Mouse (Mus musculus): ENCODE measurements at regions not wholly inside any gene's neighbourhood (a gene's known extent, or its start where the extent isn't known, plus 50 kb on each side); places are given as distances from the start of the nearest gene placed in this dataset.

GRCm38 (mm10) chr6:98514826-98515225, 172.3 kb upstream of the Gm765 start:
- ATAC-seq (replicated peaks; ENCODE audit: insufficient number of reproducible peaks, low FRiP score, low TSS enrichment, poor library complexity, severe bottlenecking) = no peak

DNA sequence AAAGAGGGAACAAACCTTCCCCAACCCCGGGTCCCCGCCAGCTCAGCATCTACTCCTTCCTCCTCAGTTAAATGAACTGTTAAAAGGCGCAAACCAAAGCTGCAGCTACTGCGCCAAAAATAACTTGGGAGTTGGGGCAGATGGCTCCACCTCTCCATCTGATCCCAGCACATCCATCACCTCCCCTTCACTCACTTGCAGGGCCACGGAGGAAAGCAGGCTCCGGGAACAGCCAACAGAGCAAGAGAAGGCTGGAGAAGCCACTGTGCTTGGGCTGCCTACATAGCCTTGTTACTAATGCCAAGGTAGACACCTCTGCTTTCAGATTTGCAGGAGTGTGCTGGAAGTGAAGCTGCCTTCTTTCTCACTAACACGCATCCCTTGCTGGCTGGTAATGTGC, 171.8 kb upstream of the Gm765 start:
- no peak for ATAC-seq (replicated peaks; ENCODE audit: insufficient number of reproducible peaks, low FRiP score, low TSS enrichment, poor library complexity, severe bottlenecking)

- no peak for ATAC-seq (replicated peaks; ENCODE audit: insufficient number of reproducible peaks, low FRiP score, low TSS enrichment, poor library complexity, severe bottlenecking)
Observed at GRCm38 (mm10) chr6:98513217-98513616, 170.7 kb upstream of the Gm765 start.

GRCm38 (mm10) chr6:98502726-98503125, 160.2 kb upstream of the Gm765 start:
- no peak for ATAC-seq (replicated peaks; ENCODE audit: insufficient number of reproducible peaks, low FRiP score, low TSS enrichment, poor library complexity, severe bottlenecking)

DNA sequence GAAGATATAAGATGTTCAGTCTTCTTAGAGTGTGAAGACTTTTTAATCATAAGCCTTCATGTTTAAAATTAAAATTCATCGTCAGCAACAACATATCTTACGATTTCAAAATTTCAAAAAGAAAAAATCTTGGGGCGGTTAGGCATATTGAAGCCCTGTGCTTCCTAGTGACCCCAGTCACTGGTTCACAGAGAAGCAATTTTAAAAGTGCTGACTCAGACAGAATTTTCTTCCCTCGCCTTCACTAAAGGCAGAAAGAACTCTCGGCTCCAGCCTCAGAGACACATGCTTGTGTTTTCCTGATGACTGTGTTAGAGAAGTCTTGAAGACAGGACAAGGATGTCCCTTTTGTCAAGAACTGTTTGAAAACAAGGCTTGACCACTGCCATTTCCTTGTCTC, 157.2 kb upstream of the Gm765 start:
- ATAC-seq (replicated peaks; ENCODE audit: insufficient number of reproducible peaks, low FRiP score, low TSS enrichment, poor library complexity, severe bottlenecking) = no peak

DNA sequence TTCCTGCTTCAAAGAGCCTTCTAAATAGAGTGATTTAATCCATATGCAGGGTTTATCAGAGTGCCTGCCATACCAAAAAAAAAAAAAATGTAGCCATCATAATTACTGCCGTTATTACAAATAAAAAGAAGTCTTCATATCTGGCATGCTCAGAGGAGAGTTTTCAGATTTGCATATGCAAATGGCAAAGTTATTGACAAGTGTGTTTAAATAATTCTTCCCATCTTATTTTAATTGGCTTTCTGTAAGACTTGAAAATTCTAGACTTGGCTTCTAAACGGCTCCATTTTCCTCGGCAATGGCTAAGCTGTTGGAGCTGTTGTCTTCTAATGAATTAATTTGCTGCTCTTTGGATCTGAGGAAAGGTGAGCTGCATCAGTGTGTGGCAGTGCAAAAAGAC, 144.1 kb upstream of the Gm765 start:
- ATAC-seq (replicated peaks; ENCODE audit: insufficient number of reproducible peaks, low FRiP score, low TSS enrichment, poor library complexity, severe bottlenecking) = no peak

DNA sequence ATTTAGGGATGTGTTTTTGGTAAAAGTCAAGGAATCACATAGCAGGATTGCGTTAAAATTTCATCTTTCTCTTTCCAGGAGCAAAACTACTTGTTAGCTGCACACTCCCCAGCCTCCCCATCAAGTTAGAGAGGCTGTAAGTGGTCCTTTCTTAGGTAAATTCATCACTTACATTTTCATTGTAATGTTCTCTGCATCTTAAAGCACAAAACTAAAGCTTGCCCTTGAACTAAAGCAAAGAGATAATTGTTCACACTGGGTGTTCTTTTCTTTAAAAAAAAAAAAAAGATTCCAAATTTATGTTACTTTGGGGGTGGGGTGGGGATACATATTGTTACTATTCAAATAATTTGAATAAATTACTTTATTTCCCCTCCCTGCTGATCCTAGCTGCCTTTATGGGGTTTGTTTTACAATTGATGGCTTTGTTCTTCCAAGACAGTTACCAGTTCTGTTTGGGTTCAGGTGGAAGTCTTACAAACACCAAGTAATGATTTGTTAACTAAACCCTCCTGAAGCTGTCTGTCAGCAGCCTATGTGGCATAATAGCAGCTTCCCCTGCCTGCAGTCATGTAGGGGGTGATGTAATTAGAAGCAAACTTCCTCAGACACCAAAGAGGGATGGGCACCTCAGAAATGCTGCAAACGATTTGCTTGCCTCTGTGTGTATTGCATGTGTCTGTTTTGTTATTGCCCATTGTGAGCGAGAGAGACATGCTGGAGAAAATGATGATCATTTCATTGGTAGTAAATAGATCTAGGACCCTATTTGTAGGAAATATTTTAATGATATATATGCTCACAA, 141.0 kb upstream of the Gm765 start:
- no peak for ATAC-seq (replicated peaks; ENCODE audit: insufficient number of reproducible peaks, low FRiP score, low TSS enrichment, poor library complexity, severe bottlenecking)

- ATAC-seq (replicated peaks; ENCODE audit: insufficient number of reproducible peaks, low FRiP score, low TSS enrichment, poor library complexity, severe bottlenecking) = no peak
Observed at GRCm38 (mm10) chr6:98482319-98482718, 139.8 kb upstream of the Gm765 start.

DNA sequence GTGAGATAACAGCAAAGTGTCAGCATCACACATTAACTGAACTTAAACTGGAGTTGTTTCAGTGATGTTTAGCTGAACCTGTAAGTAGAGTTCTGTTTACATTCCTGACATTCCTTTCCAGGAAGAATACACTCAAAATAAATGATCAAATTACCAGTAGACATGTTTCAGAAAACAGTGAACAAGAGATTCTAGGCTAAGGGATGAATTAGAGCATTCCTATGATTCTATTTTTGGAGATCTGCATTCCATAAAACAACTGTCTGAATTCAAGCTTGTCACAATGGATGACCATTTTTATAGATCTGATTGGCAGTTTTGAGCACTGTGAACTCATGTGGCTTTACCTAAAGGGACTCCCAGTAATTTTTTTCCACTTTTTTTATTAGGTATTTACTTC, 125.0 kb upstream of the Gm765 start:
- ATAC-seq (replicated peaks; ENCODE audit: insufficient number of reproducible peaks, low FRiP score, low TSS enrichment, poor library complexity, severe bottlenecking) = no peak

DNA sequence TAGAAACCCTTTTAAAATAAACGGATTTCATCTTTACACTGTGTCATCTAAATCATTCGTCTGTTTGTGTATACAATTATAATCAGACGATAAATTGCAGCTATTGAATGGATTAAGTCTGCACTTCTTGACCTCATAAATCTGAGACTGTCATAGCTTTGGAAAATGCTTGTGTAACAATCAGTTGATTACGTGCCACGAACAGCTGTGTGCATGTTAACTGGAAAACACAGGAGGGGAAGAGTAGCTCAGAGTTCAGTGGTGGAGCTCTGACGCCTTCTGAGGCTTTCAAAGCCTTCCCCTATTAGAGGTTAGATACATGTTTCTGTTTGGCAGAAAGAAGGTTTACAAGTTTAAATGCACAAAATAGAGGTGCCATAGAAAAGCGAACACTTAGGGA, 109.7 kb upstream of the Gm765 start:
- no peak for ATAC-seq (replicated peaks; ENCODE audit: insufficient number of reproducible peaks, low FRiP score, low TSS enrichment, poor library complexity, severe bottlenecking)

- no peak for ATAC-seq (replicated peaks; ENCODE audit: insufficient number of reproducible peaks, low FRiP score, low TSS enrichment, poor library complexity, severe bottlenecking)
Observed at GRCm38 (mm10) chr6:98435676-98436075, 93.1 kb upstream of the Gm765 start.

DNA sequence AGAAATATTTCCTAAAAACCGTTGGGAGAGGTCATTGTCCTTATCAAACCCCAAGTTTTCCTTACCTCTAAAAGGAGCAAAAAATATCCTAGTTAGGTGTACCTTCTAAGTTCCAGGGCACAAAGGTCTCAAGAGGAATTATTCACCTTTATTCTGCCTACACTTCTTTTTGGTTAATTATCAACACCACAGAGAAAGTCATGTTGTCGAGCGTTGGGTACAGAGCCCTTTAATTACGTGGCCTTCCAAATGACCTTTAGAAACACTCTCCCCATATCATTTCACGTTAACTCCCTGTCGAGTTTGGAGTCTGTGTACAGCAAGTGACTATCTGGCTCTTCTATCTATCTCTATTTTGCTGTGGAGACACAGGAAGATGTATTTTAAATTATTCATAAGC, 90.7 kb upstream of the Gm765 start:
- no peak for ATAC-seq (replicated peaks; ENCODE audit: insufficient number of reproducible peaks, low FRiP score, low TSS enrichment, poor library complexity, severe bottlenecking)

DNA sequence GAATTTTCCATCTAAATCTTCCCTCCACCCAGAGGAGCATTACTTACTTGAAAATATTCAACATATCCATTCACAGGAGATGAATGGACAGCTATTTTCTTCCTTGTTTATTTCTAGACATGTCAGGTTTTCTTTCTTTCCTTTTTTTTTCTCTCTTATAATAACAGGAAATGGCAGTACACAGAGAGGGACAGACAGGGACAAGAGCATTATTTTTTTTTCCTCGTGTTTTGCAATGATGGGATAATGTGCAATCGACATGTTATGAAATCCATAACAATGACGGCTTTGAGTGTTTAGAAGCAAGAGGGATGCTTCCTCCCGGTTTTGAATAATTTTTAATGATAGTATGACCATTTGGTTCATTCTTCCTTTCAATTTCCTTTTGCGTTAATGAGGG, 86.6 kb upstream of the Gm765 start:
- no peak for ATAC-seq (replicated peaks; ENCODE audit: insufficient number of reproducible peaks, low FRiP score, low TSS enrichment, poor library complexity, severe bottlenecking)

DNA sequence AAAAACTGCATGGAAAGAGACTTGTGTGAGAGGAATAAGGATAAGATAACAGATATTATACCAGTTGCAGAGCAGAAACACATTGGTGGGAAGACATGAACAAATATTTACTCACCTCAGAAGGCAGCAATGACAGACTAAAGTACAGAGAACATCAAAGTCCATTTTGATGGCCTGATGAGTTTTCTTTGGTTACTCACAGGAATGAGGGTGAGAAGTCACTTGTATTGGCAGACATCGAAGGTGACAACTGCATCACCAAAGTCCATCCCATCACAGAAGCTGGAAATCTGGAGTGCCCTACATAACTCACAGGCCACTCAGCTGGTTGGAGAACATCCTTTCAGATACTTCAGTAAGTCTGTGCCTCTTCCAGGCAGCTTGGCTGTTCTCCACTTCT, 60.1 kb upstream of the Gm765 start:
- no peak for ATAC-seq (replicated peaks; ENCODE audit: insufficient number of reproducible peaks, low FRiP score, low TSS enrichment, poor library complexity, severe bottlenecking)

DNA sequence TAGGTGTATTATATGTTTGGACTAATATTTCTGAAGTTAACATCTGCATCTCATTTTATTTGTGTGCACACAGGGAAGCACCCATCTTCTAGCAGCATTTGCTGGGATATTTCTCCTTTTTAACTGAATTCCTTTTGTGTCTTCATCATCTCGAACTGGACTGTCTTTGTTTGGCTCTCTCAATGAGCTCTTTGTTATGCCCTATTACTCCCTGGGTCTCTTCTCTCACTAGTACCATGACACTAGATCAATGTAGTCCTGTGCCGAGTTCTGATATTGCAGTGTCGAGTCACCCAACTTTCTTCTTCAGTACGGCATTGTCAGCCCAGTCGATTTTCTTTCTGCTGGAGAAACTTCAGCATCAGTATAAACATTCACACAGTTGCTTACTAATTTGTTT, 52.0 kb upstream of the Gm765 start:
- ATAC-seq (replicated peaks; ENCODE audit: insufficient number of reproducible peaks, low FRiP score, low TSS enrichment, poor library complexity, severe bottlenecking) = no peak
